14 mouse cellular contexts compared by ENCODE assay signal in the genomic region with DNA sequence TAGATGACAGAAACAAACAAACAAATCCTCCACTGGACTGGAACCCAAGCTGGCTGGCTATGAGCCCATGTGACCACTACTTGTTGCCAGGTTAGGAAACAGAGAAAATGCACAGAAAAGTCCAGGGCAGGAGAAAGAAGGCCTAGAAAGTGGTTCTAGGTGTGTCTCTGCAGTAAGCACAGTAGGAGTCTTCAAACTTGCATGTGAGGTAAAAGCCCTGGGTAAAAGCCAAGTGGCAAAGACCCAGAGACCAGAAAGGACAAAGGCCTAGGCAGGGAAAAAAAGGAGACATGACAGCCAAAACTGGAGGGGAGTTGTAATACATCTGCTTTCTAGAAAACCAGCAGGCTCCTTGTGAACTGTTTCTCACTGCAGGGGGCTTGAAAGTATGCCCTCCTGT. TPM values are rescaled to one million over a fixed set of nuclear protein-coding genes. Genes with fewer than 3 reads are reported as not detected.
A peak's percentile ranks its signal among the peaks of the same experiment; 100 is the strongest.
DNase-seq lines count a peak whose midpoint lies in the region; ATAC-seq lines count a peak whose summit lies in the region.
"Had no signal": no experiment of that assay in that cellular context is flagged by ENCODE, and none has a peak within 500 bp of the region (broad histone marks: within the 10 kb centered on the region; RNA-seq: fewer than 3 reads in every experiment).

No protein-coding gene starts in this region.

- no peaks in the 10 kb centered on the region for H3K27me3 ChIP-seq in heart, embryonic 11.5 days (ENCODE audit: control insufficient read depth, insufficient read depth, low read length)
- H3K27me3 ChIP-seq in lung, embryonic 16.5 days (ENCODE audit: control insufficient read depth, insufficient read depth, low read depth, low read length), result no peaks in the 10 kb centered on the region
- H3K27me3 ChIP-seq in neural tube, embryonic 15.5 days (replicated peaks), result no peaks in the 10 kb centered on the region
- H3K27me3 ChIP-seq: intestine, embryonic 15.5 days; liver, embryonic 15.5 days; stomach, embryonic 15.5 days had no signal

- H3K27ac ChIP-seq in heart, embryonic 11.5 days (ENCODE audit: low read depth, low read length), result no peak overlapping the region
- peak overlapping the region; percentile 37 for H3K27ac ChIP-seq in lung, embryonic 16.5 days (ENCODE audit: low read length)
- no peak overlapping the region for H3K27ac ChIP-seq in neural tube, embryonic 15.5 days (replicated peaks)
- H3K27ac ChIP-seq: intestine, embryonic 15.5 days; liver, embryonic 15.5 days; stomach, embryonic 15.5 days had no signal

- ATAC-seq in heart, embryonic 11.5 days (replicated peaks; ENCODE audit: insufficient number of reproducible peaks, low FRiP score, low TSS enrichment), result no peak
- ATAC-seq in lung, embryonic 16.5 days (ENCODE audit: low read depth), result peak; percentile 9; the same call in 1 of the 2 replicates
- ATAC-seq in neural tube, embryonic 15.5 days (ENCODE audit: low FRiP score), result no peak
- ATAC-seq: intestine, embryonic 15.5 days had no signal

- H3K4me1 ChIP-seq in heart, embryonic 11.5 days (ENCODE audit: control insufficient read depth, insufficient read depth, low read length), result 0 out of 2 replicates have a peak, but pooled peaks cover 3% of the 10 kb centered on the region
- H3K4me1 ChIP-seq in lung, embryonic 16.5 days (replicated peaks; ENCODE audit: control insufficient read depth, insufficient read depth, low read length), result peaks cover 4% of the 10 kb centered on the region
- no peaks in the 10 kb centered on the region for H3K4me1 ChIP-seq in neural tube, embryonic 15.5 days
- H3K4me1 ChIP-seq: intestine, embryonic 15.5 days; liver, embryonic 15.5 days; stomach, embryonic 15.5 days had no signal

- DNase-seq in heart, postnatal 14 days, result peak; percentile 29 to 47
- DNase-seq in lung, postnatal 25 days (ENCODE audit: low spot score), result no peak
- DNase-seq in R1 (ENCODE audit: low read depth, low spot score), result peak; percentile 27
- DNase-seq in kidney, adult 9 months, result peak; percentile 84
- DNase-seq: cerebellum, adult 8-10 months; right cerebral cortex, postnatal 4 days; thymus, postnatal 4 days had no signal

- no peak overlapping the region for H3K4me2 ChIP-seq in heart, embryonic 11.5 days
- no peak overlapping the region for H3K4me2 ChIP-seq in lung, embryonic 16.5 days (ENCODE audit: low read depth, low read length)
- H3K4me2 ChIP-seq in neural tube, embryonic 15.5 days, result no peak overlapping the region
- H3K4me2 ChIP-seq: intestine, embryonic 15.5 days; liver, embryonic 15.5 days; stomach, embryonic 15.5 days had no signal

- no peaks in the 10 kb centered on the region for H3K9me3 ChIP-seq in heart, embryonic 11.5 days (replicated peaks; ENCODE audit: control insufficient read depth, low read length)
- no peaks in the 10 kb centered on the region for H3K9me3 ChIP-seq in lung, embryonic 16.5 days (ENCODE audit: control insufficient read depth, low read length)
- no peaks in the 10 kb centered on the region for H3K9me3 ChIP-seq in neural tube, embryonic 15.5 days (replicated peaks)
- H3K9me3 ChIP-seq: G1E; intestine, embryonic 15.5 days; liver, embryonic 15.5 days; stomach, embryonic 15.5 days had no signal

- H3K4me3 ChIP-seq in heart, embryonic 11.5 days (ENCODE audit: low read depth, low read length), result no peak overlapping the region
- no peak overlapping the region for H3K4me3 ChIP-seq in lung, embryonic 16.5 days (ENCODE audit: low read length)
- no peak overlapping the region for H3K4me3 ChIP-seq in neural tube, embryonic 15.5 days (replicated peaks)
- H3K4me3 ChIP-seq: intestine, embryonic 15.5 days; liver, embryonic 15.5 days; stomach, embryonic 15.5 days had no signal

- H3K9ac ChIP-seq in heart, embryonic 11.5 days (ENCODE audit: low read depth, low read length), result no peak overlapping the region
- H3K9ac ChIP-seq in lung, embryonic 16.5 days (ENCODE audit: low read length), result no peak overlapping the region
- H3K9ac ChIP-seq in neural tube, embryonic 15.5 days (replicated peaks), result no peak overlapping the region
- H3K9ac ChIP-seq: intestine, embryonic 15.5 days; liver, embryonic 15.5 days; stomach, embryonic 15.5 days had no signal

- H3K36me3 ChIP-seq in heart, embryonic 11.5 days (ENCODE audit: control insufficient read depth, insufficient read depth, low read length), result no peaks in the 10 kb centered on the region
- H3K36me3 ChIP-seq in lung, embryonic 16.5 days (ENCODE audit: control insufficient read depth, insufficient read depth, low read length), result peaks cover 21% of the 10 kb centered on the region
- no peaks in the 10 kb centered on the region for H3K36me3 ChIP-seq in neural tube, embryonic 15.5 days
- H3K36me3 ChIP-seq: G1E; intestine, embryonic 15.5 days; liver, embryonic 15.5 days; stomach, embryonic 15.5 days had no signal

- intact Hi-C loops in heart, postnatal 14 days (cut with DNase I), result no loop called here

RNA-seq across cellular contexts. Expression of a gene that starts 52.7 kb away (rescaled TPM):
- total RNA-seq in heart, postnatal 14 days (2021), result 10 to 100 TPM; 10.7 to 11.5 TPM
- 8.3 and 10.2 TPM in 2 replicates for polyA plus RNA-seq in heart, embryonic 11.5 days (2014; fragmentation: Nextera tagmentation; extraction: Ambion mirVana)
- 9.5 and 10.5 TPM in 2 replicates for polyA plus RNA-seq in lung, embryonic 16.5 days (2015; fragmentation: Nextera tagmentation; extraction: Ambion mirVana)
- 4.0 and 5.5 TPM in 2 replicates for polyA plus RNA-seq in neural tube, embryonic 15.5 days (2015; fragmentation: Nextera tagmentation; extraction: Ambion mirVana)
